Mouse (Mus musculus) spleen, adult 12 weeks (tissue): ENCODE results near the gene Kirrel3.

ENCODE experiments used
- DNase-seq: peaks from one replicate; pipeline ENCODE4 v3.0.0; 2022; ENCODE audit warnings: low spot score

Kirrel3 gene

DNA sequence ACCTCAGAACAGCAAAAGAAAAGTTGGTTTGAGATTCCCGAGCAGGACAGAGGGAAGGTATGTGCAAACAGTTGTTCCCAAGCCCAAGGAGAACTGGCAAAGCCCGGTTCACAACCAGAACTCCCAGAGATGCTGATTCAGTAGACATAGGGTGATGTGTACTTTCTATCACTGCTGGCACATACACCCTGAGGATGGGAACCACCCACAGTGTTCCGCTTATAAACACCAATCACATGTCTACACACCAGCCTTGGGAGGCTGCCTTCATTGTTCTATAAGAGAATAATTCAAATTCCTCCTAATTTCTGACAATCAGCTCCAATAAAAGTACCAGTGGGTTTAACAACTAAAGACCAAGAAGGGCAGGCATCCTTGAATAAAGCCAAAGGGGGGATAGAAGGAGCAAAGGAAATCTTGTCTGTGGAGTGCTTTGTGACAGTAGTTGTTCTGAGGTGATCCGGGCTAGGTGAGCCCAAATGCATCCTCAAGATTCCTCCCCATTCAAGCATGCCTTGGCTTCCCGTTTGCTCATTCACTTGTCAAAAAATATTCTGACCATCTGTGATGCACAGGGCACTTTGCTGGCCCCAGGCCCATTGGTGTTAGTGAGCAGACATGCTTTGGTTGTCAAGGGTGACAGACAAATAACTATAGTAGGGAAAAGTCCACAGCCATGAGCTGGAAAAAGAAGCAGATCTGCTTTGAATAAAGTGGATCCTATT, 266.5 kb downstream of the Kirrel3 start:
- no peak for DNase-seq

DNA sequence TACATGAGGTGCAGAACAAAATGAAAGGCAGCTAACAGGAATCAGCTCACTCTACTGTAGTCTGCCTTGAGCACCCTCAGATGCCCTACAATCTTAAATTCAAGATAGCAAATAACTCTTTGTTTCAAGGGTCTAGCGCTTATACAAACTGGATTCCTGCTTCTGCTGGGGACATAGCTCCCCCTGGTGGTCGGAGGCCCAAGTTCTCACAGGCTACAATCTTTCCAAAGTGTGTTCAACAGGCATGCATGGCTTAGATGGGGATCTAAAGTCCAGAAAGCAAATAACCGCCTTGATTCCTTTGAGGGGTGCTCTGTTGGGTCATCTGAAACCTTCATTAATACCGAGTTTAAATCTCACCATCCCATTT, 267.1 kb downstream of the Kirrel3 start:
- DNase-seq: no peak

DNA sequence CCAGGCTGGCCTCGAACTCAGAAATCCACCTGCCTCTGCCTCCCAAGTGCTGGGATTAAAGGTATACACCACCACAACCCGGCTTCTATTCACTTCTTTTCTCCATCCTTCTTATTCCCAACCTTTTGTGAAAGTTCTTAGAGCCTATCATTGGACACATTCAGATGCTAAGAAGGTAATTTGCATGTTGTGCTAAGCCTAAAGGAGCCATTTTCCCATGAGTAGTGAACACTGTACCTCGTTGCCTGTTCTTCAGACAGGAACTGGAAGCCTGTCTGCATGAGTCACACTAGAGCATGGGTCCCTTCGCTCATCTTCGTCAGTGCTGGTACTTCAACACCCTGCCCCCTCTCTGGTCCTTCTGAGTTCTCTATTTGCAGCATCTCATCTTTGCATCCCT, 268.2 kb downstream of the Kirrel3 start:
- DNase-seq: no peak

DNA sequence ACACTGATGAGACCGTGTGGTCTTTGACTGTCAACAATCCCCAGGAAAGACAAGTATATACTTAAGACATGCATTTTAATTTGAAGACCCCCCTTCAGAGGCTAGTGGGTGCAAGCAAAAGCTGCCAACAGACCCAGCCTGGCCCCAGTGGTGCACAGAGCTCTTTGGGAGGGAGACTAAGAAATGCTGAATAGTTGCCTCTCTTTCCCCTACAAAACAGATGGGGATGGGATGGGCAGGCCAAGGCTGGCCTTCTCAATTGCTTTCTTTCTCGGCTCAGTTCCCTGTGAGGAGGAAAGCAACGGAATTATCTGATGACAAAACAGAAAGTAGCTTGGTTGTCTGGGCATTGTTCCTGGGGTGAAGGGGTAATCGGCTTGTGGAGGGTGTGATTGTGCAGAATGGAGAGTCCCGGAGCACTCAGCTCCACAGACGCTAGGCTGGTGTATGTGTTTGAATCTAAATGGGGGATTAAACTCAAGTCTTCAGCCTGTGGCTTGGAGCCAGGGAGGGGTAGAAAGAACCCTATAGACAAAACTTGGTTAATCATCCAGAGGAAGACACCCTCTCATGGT, 268.9 kb downstream of the Kirrel3 start:
- DNase-seq: no peak

DNA sequence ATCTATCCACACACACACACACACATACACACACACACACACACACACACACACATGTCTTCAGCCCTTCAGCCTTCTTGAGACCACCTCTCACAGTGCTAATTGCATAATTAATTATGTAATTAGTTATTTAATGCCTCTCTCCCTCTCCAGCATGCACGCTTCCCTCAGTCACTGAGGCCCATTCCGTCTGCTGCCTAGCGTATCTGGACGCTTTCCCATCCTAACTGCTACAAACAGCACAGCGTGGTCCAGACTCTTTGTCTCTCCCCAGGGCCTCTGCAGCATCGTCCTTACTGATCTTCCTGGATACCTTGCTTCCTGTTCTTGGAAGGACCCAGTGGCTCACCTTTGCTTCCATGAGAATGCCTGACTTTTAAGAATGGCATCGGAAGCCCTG, 270.4 kb downstream of the Kirrel3 start:
- no peak for DNase-seq

DNA sequence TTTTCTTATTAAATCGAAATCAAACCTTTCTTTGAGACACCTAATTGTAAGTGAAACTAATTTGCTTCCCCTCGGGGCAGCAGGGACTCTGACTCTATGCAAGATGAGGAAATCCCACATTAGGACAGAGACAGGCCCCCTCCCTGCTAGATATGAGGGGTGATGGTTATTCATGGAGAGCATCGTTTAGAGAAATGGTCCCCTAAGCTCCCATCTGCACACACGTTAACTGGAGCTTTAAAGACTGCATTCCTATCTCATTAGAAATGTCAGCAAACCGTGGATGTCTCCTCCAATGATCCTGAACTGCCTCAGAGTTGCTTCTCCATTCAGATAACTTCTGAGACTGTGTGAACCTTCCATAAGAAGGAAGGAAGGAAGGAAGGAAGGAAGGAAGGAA, 273.2 kb downstream of the Kirrel3 start:
- no peak for DNase-seq

DNA sequence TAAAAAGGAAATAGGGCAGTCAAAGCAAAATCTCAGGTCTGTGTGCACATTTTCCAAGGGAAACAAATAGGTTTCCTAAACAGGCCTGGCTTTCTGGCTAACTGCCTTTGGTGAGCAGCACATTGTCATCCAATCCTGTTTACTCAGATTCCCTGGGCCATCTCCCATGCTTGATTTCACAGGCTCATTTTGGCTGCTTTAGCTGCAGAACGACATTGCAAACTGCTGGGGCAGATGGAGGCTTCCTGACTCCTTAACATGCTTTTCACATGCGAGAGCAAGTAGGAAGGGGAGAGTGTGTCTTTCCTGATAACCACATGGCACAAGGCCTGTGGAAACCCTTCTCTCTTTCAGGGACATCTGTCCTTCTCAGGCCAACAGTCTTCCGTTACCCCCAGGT, 274.8 kb downstream of the Kirrel3 start:
- no peak for DNase-seq

DNA sequence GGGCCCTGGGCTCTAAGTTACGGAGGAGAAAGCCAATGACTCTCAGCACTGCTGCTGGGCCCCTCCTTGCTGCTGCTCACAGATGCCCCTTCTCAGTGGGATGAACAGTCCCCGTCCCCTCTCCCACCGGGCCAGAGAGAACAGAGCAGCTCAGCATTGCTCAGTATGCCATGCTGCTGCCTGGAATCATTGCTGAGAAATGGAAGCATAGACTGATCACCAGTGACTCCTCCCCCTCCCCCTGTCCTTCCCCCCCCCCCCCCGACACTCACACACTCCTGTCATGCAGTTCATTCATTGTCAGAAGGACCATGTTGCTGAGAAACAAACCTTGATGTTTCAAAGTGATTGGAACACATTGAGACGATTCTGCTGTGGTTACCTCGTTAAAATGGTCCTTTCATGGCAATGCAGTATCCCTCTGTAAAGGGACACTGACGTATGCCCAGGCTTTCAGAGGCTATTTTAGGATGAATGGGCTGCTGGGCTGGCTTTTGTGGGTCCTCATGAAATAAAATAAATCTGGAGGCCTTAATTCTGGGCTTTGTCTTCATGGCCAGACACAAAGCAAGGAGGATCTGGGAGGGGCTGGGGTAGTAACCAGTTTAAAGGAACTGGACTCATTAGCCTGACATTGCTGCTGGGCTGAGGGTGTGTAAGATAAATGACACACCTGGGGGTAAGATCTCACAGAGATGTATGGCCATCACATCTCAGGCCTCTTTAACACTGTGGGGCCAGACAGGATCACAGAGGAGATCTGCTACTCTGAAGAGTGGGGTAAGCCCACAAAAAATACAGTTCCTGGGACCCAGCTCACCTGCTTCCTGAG, 281.3 kb downstream of the Kirrel3 start:
- no peak for DNase-seq

DNA sequence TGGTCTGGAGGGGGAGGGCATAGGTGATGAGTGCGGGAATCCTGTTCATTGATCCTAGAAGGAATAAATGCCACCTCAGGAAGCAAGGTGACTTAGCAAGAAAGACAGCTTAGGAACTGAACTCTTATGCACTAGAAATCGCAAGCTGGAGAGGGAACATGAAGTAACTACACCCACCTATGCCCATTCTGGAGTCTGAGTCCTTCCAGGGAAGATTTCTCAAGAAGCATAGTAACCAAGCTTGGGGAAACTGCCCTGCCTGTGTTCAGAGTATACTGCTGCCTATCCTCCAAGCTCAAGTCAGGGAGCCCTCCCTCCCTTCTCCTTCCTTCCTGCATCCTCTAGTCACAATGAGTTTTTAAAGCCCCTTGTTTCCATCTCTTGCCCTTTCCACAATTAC, 283.3 kb downstream of the Kirrel3 start:
- DNase-seq: no peak

DNA sequence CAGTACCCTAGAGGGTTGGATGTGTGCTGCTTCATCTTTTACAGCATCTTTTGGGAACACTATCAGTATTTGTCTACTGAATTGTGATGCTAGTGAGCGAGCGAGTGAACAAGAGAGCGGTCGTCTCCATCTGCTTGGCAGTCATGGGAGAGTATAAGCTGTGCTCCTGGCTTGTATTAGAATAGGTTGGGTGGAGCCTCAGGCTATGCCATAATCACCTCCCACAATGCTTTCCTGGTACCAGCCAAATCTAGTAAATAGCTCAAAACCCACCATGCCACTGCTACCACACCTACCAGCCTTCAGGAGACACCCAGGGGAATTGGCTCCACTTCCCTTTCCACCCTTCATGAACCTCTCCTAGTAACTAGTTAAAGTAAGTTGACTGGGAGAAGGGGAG, 285.3 kb downstream of the Kirrel3 start:
- no peak for DNase-seq

DNA sequence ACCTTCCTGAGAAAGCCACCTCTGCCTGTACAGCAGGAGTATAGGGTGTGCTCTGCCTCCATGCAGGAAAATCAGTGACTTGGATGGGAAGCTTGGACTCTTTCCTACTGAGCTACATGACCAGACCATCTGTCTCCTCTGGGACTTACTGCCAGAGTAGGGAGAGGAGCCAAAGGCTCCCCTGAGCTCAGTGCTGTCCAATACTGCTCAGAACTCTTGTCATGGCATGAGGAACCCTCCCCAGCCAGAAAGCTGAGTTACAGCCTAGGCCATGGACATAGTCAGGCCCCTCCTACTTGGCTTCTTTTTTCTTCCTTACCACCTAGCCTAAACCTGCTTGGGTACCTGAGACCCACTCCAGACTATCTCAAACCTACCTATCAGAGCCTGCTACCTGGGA, 285.7 kb downstream of the Kirrel3 start:
- DNase-seq: no peak

DNA sequence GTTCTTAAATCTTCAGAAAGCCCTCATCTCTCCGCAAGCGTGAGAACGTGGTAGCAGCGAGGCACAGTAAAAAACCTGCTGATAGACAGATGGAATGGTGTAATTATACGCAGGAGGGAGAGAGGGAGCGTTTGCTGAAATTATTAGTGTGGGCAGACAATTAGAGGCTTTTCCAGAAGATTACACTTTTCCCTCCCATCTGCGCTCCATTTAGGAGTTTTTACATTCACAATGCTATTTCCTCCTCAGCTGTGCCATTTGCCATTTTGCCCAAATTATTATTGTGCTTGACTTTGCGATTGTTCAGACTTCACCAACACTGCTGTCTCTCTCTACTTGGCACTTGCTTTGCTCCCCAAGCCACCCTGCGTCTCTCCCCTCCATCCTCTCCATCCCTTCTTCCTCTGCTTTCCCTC, 286.3 kb downstream of the Kirrel3 start:
- no peak for DNase-seq

DNA sequence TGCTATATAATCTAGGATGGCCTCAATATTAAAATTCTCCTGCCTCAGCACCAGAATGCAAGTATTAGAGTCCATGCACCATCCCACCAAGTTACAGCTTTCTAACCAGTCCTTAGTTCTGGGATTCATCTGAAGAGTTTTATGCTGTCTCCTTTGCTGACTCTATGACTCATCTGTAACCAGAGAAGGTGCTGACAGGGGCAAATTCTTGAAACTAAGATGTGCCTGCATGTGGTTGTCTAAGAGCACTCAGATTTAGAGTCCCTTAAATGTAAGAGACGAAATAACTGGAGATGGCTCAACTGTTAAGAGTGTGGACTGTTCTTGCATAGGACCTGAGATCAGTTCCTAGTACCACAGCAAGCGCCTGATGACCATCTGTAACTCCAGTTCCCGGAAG, 295.7 kb downstream of the Kirrel3 start:
- no peak for DNase-seq

DNA sequence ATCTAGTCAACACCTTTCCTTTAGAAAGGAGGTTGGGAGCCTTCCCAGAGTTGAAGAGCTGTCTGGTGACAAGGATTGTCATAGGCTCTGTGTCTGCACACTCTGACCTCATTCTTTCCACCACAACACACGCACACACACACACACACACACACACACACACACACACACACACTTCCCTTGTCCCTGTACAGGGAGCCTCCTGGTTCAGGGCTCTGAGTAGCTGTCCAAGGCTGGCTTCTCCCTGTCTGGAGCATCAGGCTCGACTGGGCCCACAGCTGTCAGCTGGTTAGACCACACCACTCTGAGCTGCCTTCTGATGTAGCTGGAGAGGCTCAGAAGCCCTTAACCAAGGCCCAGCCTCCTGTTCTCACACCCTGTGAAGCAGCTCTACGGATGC, 302.2 kb downstream of the Kirrel3 start:
- no peak for DNase-seq

DNA sequence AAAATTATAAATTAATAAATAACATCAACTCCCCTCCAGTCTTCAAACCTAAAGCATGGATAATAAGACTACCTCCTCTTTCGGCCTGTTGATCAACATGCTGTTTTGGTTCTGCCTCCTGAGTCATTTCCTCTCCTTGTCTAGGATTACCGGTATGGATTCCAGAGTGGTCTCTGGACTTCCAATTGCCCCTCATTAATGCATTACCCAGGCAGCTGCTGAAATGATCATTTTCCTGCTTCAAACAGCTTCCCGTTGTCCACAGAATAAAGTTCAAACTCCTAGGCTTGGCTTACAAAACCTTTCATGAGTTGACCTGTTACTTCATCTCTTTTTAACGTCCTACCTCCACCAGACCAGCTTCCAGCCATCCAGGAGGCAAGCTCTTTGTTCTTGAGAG, 309.5 kb downstream of the Kirrel3 start:
- DNase-seq: no peak

DNA sequence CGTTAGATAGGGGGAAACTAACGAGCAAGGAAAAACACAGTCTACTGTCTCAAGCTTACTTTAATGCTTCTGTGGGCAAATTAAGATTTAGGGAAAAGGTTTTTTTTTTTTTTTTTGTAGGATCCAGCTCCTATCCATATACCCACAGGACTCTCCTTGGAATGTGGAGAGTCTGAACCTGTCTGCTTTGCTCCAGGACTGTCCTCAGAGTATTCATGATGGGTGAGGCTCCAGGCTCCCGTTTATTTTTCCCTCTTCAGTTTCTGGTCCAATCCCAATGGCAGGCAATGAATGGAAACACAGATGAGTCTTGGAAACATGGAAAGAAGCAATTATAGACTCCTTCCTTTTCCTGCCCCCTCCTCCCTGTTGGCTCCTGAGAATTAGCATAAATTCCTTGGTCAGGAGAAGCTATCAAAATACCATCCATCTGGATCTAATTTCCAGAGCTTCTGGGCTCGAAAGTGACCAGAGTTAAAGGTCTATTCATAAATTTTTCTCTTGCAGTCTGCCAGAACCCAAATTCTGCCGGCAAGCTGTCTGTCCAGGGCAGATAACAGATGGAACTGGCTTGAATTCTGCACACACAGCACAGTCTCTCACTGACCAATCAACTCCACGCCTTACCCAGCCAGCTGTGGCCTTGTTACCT, 312.1 kb downstream of the Kirrel3 start:
- no peak for DNase-seq

DNA sequence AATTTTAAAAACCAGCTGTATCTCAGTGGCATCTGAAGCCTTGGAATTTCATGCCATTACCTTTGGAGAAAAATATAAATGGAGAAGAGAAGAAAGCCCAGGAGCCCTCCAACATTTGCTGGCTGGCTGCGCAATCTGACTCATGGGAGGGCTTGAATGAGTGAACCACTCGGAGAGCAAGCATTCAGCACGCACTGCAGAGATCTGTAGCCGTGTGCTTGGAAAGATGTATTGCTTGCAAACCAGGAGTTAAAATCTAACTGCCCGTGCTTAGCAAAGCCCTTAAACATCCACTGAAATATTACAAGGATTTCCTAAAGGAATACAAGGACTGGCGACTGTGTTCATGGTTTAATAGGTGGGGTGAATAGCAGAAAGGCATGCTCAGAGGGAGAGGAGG, 316.0 kb downstream of the Kirrel3 start:
- DNase-seq: no peak

DNA sequence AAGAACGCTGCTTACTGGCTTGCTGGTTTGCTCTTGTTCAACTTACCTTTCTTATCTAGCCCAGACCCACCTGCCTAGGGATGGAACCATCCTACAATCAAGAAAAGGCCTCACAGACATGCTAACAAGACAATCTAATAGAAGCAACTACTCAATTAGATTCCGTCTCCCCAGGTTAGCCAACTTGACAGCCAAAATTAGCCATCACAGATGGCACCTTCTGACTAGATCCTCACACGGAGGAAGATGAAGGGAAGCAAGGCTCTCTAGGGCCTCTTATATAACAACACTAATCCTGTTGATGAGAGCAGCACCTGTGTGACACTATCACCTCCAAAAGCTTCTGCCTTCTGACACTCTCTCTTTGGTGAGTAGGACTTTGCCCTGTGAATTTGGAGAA, 321.2 kb downstream of the Kirrel3 start:
- no peak for DNase-seq

DNA sequence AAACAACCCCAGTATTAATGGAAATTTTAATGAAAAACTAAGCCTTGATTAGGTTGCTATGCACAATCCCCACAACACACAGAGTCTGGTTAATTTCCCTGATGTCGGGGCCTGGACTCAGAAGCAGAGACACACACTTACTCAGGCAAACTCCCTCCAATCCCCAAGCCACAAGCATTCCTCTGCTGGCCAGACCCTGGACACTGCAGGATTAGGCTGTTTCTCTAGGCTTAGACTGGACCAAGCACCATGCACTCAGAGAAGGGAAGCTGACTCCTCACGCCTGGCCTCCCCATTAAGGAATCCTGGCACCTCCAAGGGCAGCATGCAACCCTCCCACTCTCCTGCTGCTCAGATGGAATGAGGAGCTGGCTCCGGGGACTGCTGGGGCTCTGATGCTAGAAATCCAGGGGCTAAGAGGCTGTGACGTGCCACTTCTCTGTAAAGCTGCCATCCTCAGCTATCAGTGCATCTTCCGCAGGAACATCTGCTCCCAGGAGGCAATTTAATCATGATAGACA, 324.4 kb downstream of the Kirrel3 start:
- no peak for DNase-seq

DNA sequence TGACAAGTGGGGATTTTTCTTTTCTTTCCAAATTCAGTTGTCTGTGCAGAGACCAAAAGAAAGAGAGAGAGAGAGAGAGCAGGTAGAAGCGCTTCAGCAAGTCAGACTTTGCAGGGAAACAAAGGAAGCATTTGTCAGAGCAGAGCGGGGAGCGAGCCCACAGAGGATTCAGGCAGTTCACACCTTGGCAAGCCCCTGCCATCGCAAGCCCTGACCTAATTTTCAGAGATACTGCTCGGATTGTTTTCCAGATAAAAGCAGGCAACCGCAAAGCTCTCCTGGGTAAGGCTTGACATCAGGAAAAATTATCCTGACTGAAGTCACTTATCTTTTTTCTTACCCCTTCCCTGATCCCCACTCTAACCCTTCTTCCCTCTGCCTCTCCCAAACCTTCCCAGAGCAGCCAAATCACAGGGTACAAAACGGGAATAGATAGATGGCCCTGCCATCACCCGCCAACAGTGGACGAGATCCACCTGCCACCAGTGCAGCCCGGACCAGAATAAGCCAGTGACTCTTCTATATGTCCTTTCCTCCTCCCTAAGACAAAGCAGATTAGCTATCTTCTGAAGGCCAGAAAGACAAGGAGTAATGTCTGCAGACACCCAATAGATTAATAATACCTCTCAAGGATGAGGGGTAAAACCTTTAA, 332.8 kb downstream of the Kirrel3 start:
- DNase-seq: no peak

DNA sequence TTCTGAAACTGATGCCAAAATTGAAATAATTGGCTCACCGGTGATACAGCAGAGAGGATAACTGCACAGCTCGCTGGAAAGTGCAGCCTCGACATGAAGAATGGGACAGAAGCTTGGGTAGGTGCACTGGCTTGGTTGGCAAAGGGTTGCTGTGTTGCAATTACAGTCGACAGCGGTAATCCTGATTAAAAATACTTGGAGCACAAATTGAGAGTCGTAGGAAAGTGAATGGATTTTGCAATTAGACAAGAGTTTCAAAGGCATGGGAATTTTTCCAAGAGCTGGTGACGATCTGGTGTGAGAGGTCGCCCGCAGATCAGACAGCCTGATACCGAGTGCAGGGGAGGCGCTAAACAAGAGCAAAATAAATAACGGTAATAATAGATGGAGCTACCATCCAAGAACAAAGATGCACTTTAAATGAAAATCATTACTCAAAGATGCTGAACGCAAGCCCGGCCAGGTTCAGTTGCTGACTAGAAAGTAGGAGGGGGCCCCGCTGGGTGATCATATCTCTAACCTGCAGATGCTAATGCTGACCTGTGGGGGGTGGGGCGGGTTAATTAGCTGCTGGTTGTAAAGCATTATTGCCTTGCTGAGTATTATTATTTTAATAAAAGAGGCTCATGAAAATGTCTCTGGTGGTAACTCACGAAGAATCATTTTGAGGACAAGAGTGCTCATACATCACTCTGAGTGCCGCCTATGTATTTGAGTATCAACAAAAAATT, 338.8 kb downstream of the Kirrel3 start:
- no peak for DNase-seq

DNA sequence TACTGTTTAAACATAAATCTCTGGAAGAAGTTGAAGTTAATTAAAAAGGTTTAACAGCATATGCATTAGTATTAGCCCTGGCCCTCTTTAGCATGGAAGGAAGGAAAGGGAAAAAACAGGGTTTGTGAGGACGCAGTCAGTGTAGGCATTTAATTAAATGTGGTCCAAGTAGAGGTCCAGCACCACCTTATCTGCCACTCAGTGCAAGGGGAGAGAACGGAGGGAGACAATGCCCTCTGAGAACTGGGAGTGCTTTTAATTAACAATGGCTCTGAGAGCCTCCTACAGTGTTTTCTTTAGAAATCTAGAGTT, 339.4 kb downstream of the Kirrel3 start:
- no peak for DNase-seq
